In genomic region chr2:122148242-122148917, GRCm38 (mm10) we compare ENCODE assay signal across 8 mouse cellular contexts. TPM values are rescaled to one million over a fixed set of nuclear protein-coding genes. Genes with fewer than 3 reads are reported as not detected.
DNase-seq lines count a peak whose midpoint lies in the region; ATAC-seq and TF ChIP-seq lines count a peak whose summit lies in the region.
"Had no signal": no experiment of that assay in that cellular context is flagged by ENCODE, and none has a peak within 500 bp of the region (broad histone marks: within the 10 kb centered on the region; RNA-seq: fewer than 3 reads in every experiment).

No protein-coding gene starts in this region.

- 42% methylated on average over 18 of the region's 18 CpGs for WGBS in cerebellum, adult 2 months
- 33% methylated on average over 18 of the region's 18 CpGs for WGBS in hindbrain, embryonic 15.5 days

- no peak for ATAC-seq in hindbrain, embryonic 15.5 days (ENCODE audit: low FRiP score, low read depth)
- ATAC-seq in megakaryocyte progenitor cell, adult 5-6 weeks (replicated peaks; ENCODE audit: poor library complexity): peak; percentile 27

- peak overlapping the region; percentile 92 for H3K27ac ChIP-seq in MEL (ENCODE audit: control insufficient read depth, low read depth, low read length)
- no peak overlapping the region for H3K27ac ChIP-seq in cerebellum, adult 2 months (ENCODE audit: insufficient read depth, low read length)
- H3K27ac ChIP-seq in gastrocnemius, adult 2 months: peak overlapping the region; percentile 96
- peak overlapping the region; percentile 55; the same call in 1 of the 2 replicates for H3K27ac ChIP-seq in hindbrain, embryonic 15.5 days (replicated peaks)

- intact Hi-C loops in gastrocnemius, adult 2 months (cut with DNase I): loop anchor here (1.0 kb wide), 1 partner anchor 30 kb away; the partner anchor contains the start of gene Spg11
- intact Hi-C loops in left cerebral cortex, postnatal 25 days (cut with DNase I): no loop called here

- H3K4me1 ChIP-seq in MEL (ENCODE audit: control insufficient read depth in 1 of 2, insufficient read depth in 2 of 2, low read length in 2 of 2): peaks cover 11 to 26% of the 10 kb centered on the region in 2 experiments
- H3K4me1 ChIP-seq in cerebellum, adult 2 months (ENCODE audit: control insufficient read depth, insufficient read depth, low read length): no peaks in the 10 kb centered on the region
- H3K4me1 ChIP-seq in hindbrain, embryonic 15.5 days (replicated peaks): 0 out of 2 replicates have a peak, but pooled peaks cover 13% of the 10 kb centered on the region

- H3K9ac ChIP-seq in MEL (ENCODE audit: control insufficient read depth, low read depth, low read length, poor library complexity, severe bottlenecking): peak overlapping the region; percentile 95
- peak overlapping the region; percentile 65 for H3K9ac ChIP-seq in hindbrain, embryonic 15.5 days

- no peaks in the 10 kb centered on the region for H3K9me3 ChIP-seq in MEL (replicated peaks; ENCODE audit: insufficient read depth, low read length)
- no peaks in the 10 kb centered on the region for H3K9me3 ChIP-seq in hindbrain, embryonic 15.5 days

- TF ChIP-seq EP300 in MEL (IDR thresholded peaks at IDR 0.05; ENCODE audit: low read depth in 1 of 2, low read length in 2 of 2): peak in 1 of 2 experiments; percentile 25; a peak in 1 of 4 replicates

- no peak for TF ChIP-seq RAD21 in MEL (IDR thresholded peaks at IDR 0.05; ENCODE audit: low read depth, low read length)

- peak overlapping the region; percentile 91 for H3K4me2 ChIP-seq in hindbrain, embryonic 15.5 days

- H3K27me3 ChIP-seq in MEL (ENCODE audit: control insufficient read depth in 1 of 2, insufficient read depth in 2 of 2, low read length in 2 of 2): no peaks in the 10 kb centered on the region
- no peaks in the 10 kb centered on the region for H3K27me3 ChIP-seq in cerebellum, adult 2 months (ENCODE audit: control insufficient read depth, insufficient read depth, low read length)
- no peaks in the 10 kb centered on the region for H3K27me3 ChIP-seq in hindbrain, embryonic 15.5 days

- H3K4me3 ChIP-seq in MEL (ENCODE audit: control insufficient read depth in 1 of 2, insufficient read depth in 1 of 2, low read depth in 2 of 2, low read length in 2 of 2): peak overlapping the region; percentile 75 to 97
- peak overlapping the region; percentile 71 for H3K4me3 ChIP-seq in cerebellum, adult 2 months (replicated peaks; ENCODE audit: insufficient read depth, low read depth, low read length)
- H3K4me3 ChIP-seq in gastrocnemius, adult 2 months: peak overlapping the region; percentile 83
- H3K4me3 ChIP-seq in hindbrain, embryonic 15.5 days: peak overlapping the region; percentile 57

- peak in 1 of 2 experiments; percentile 40; a peak in 1 of 4 replicates for TF ChIP-seq POLR2A in MEL (IDR thresholded peaks at IDR 0.05; ENCODE audit: control insufficient read depth in 1 of 2, insufficient read depth in 1 of 2, low read depth in 1 of 2, low read length in 2 of 2, poor library complexity in 1 of 2)
- TF ChIP-seq POLR2A in cerebellum, adult 2 months (IDR thresholded peaks at IDR 0.05; ENCODE audit: borderline replicate concordance, insufficient read depth, low read length): no peak

- H3K36me3 ChIP-seq in MEL (ENCODE audit: control insufficient read depth in 1 of 2, insufficient read depth in 2 of 2, low read length in 2 of 2): peaks cover 3 to 28% of the 10 kb centered on the region in 2 experiments; a peak in 3 of 4 replicates
- no peaks in the 10 kb centered on the region for H3K36me3 ChIP-seq in hindbrain, embryonic 15.5 days

- H3K79me2 ChIP-seq in MEL (ENCODE audit: control insufficient read depth, insufficient read depth, low read length, poor library complexity): peaks cover 35% of the 10 kb centered on the region

- TF ChIP-seq CTCF in MEL (IDR thresholded peaks at IDR 0.05 in 2 of 3, conservative IDR thresholded peaks at IDR 0.05 in 1 of 3; ENCODE audit: control insufficient read depth in 1 of 3, insufficient read depth in 1 of 3, low read depth in 2 of 3, low read length in 3 of 3, poor library complexity in 1 of 3, severe bottlenecking in 1 of 3): no peak
- no peak for TF ChIP-seq CTCF in cerebellum, adult 2 months (IDR thresholded peaks at IDR 0.05; ENCODE audit: borderline replicate concordance, insufficient read depth, low read depth, low read length)
- TF ChIP-seq CTCF in gastrocnemius, adult 2 months (IDR thresholded peaks at IDR 0.05): no peak

- peak; percentile 92 for DNase-seq in MEL (ENCODE audit: low read depth, low spot score)
- peak; percentile 10 to 17 for DNase-seq in cerebellum, adult 2 months
- peak; percentile 72 for DNase-seq in gastrocnemius, adult 2 months
- peak; percentile 33 to 56 for DNase-seq in left cerebral cortex, postnatal 25 days (ENCODE audit: low spot score in 2 of 2)
- peak; percentile 72 for DNase-seq in skeletal muscle tissue, adult 2 months (ENCODE audit: low read depth, low spot score)

TF ChIP-seq in MEL, 35 proteins besides CTCF, POLR2A, EP300 and RAD21 (continues in another document):
- TF ChIP-seq MAX (IDR thresholded peaks at IDR 0.05; ENCODE audit: low read length) (no peak), CHD1 (IDR thresholded peaks at IDR 0.05; ENCODE audit: low read depth, low read length) (peak; percentile 86; the same call in 1 of the 2 replicates), MYC (IDR thresholded peaks at IDR 0.05; ENCODE audit: low read depth, low read length) (peak; percentile 41; the same call in 1 of the 2 replicates), GATA1 (IDR thresholded peaks at IDR 0.05; ENCODE audit: low read depth, low read length) (no peak), NRF1 (IDR thresholded peaks at IDR 0.05; ENCODE audit: insufficient read depth, low read depth, low read length, poor library complexity, severe bottlenecking) (no peak), HCFC1 (IDR thresholded peaks at IDR 0.05; ENCODE audit: low read depth, low read length) (peak; percentile 56), ELF1 (IDR thresholded peaks at IDR 0.05; ENCODE audit: low read depth, low read length) (peak; percentile 57; the same call in 1 of the 2 replicates), ETS1 (IDR thresholded peaks at IDR 0.05; ENCODE audit: low read depth, low read length) (peak; percentile 71), BHLHE40 (IDR thresholded peaks at IDR 0.05; ENCODE audit: borderline replicate concordance, low read depth, low read length) (no peak; the same call in 1 of the 2 replicates), SIN3A (IDR thresholded peaks at IDR 0.05; ENCODE audit: low read length) (peak; percentile 71), POLR2AphosphoS5 (IDR thresholded peaks at IDR 0.05; ENCODE audit: borderline replicate concordance, low read depth, low read length) (no peak)

RNA-seq across cellular contexts. Expression of gene B2m, which starts 0.9 kb away (rescaled TPM):
- total RNA-seq in MEL (2012; rRNA removed): 108 and 135 TPM in 2 replicates
- 1,000 to 10,000 TPM in 1 of 2 experiments, 100 to 1,000 TPM in 1; 229 to 1,161 TPM for polyA plus RNA-seq in MEL (2012; ENCODE audit: insufficient read depth in 1 of 2, insufficient read length in 2 of 2, low read depth in 1 of 2, low replicate concordance in 2 of 2, missing spikeins in 1 of 2)
- polyA plus RNA-seq in cerebellum, adult 2 months (2012; rRNA removed): 146 and 152 TPM in 2 replicates
- total RNA-seq in gastrocnemius, adult 2 months (2021): 10 to 100 TPM; 60.6 to 85.4 TPM
- 108 and 143 TPM in 2 replicates for polyA plus RNA-seq in hindbrain, embryonic 15.5 days (2015; fragmentation: Nextera tagmentation; extraction: Ambion mirVana)
- total RNA-seq in left cerebral cortex, postnatal 25 days (2021): 100 to 1,000 TPM; 104 to 107 TPM
- total RNA-seq in megakaryocyte progenitor cell, adult 5-6 weeks (2015): 3,812 and 4,089 TPM in 2 replicates
- 1,717 and 2,014 TPM in 2 replicates for total RNA-seq in megakaryocyte progenitor cell, adult 5-6 weeks (2017)

RNA-seq across cellular contexts. Expression of gene Trim69, which starts 12.1 kb away (rescaled TPM):
- not detected in 2 replicates for total RNA-seq in MEL (2012; rRNA removed)
- polyA plus RNA-seq in MEL (2012; ENCODE audit: insufficient read depth in 1 of 2, insufficient read length in 2 of 2, low read depth in 1 of 2, low replicate concordance in 2 of 2, missing spikeins in 1 of 2): under 1 TPM in 1 of 2 experiments, not detected in 1; 0.04 TPM
- not detected in 2 replicates for polyA plus RNA-seq in cerebellum, adult 2 months (2012; rRNA removed)
- not detected for total RNA-seq in gastrocnemius, adult 2 months (2021)
- not detected in 2 replicates for polyA plus RNA-seq in hindbrain, embryonic 15.5 days (2015; fragmentation: Nextera tagmentation; extraction: Ambion mirVana)
- not detected for total RNA-seq in left cerebral cortex, postnatal 25 days (2021)
- total RNA-seq in megakaryocyte progenitor cell, adult 5-6 weeks (2015): 0.46 TPM in 1 of 2 replicates, not detected in the other
- not detected in 2 replicates for total RNA-seq in megakaryocyte progenitor cell, adult 5-6 weeks (2017)
- total RNA-seq: gastrocnemius, postnatal 4 days had no signal

RNA-seq across cellular contexts. Expression of gene Spg11, which starts 30.2 kb away (rescaled TPM):
- 5.9 TPM in 2 replicates for total RNA-seq in MEL (2012; rRNA removed)
- 1 to 10 TPM in 1 of 2 experiments, not detected in 1; 6.9 TPM for polyA plus RNA-seq in MEL (2012; ENCODE audit: insufficient read depth in 1 of 2, insufficient read length in 2 of 2, low read depth in 1 of 2, low replicate concordance in 2 of 2, missing spikeins in 1 of 2)
- 9.8 and 10.7 TPM in 2 replicates for polyA plus RNA-seq in cerebellum, adult 2 months (2012; rRNA removed)
- 1 to 10 TPM; 5.7 to 6.3 TPM for total RNA-seq in gastrocnemius, adult 2 months (2021)
- polyA plus RNA-seq in hindbrain, embryonic 15.5 days (2015; fragmentation: Nextera tagmentation; extraction: Ambion mirVana): 6.8 and 8.2 TPM in 2 replicates
- total RNA-seq in left cerebral cortex, postnatal 25 days (2021): 10 to 100 TPM; 14.9 to 16.6 TPM
- 8.9 and 10.5 TPM in 2 replicates for total RNA-seq in megakaryocyte progenitor cell, adult 5-6 weeks (2015)
- 11.3 and 13.4 TPM in 2 replicates for total RNA-seq in megakaryocyte progenitor cell, adult 5-6 weeks (2017)

RNA-seq across cellular contexts. Expression of gene Patl2, which starts 37.6 kb away (rescaled TPM):
- total RNA-seq in MEL (2012; rRNA removed): 0.58 and 0.72 TPM in 2 replicates
- polyA plus RNA-seq in MEL (2012; ENCODE audit: insufficient read depth in 1 of 2, insufficient read length in 2 of 2, low read depth in 1 of 2, low replicate concordance in 2 of 2, missing spikeins in 1 of 2): under 1 TPM in 1 of 2 experiments, not detected in 1; 0.84 TPM
- 0.19 and 0.21 TPM in 2 replicates for polyA plus RNA-seq in cerebellum, adult 2 months (2012; rRNA removed)
- not detected for total RNA-seq in gastrocnemius, adult 2 months (2021)
- 0.07 TPM in 1 of 2 replicates, not detected in the other for polyA plus RNA-seq in hindbrain, embryonic 15.5 days (2015; fragmentation: Nextera tagmentation; extraction: Ambion mirVana)
- not detected for total RNA-seq in left cerebral cortex, postnatal 25 days (2021)
- 0.05 TPM in 1 of 2 replicates, not detected in the other for total RNA-seq in megakaryocyte progenitor cell, adult 5-6 weeks (2015)
- 0.07 TPM in 1 of 2 replicates, not detected in the other for total RNA-seq in megakaryocyte progenitor cell, adult 5-6 weeks (2017)
- total RNA-seq: gastrocnemius, postnatal 4 days had no signal

RNA-seq across cellular contexts. Expression of gene Terb2, which starts 37.7 kb away (rescaled TPM):
- not detected in 2 replicates for total RNA-seq in MEL (2012; rRNA removed)
- polyA plus RNA-seq in MEL (2012; ENCODE audit: insufficient read depth in 1 of 2, insufficient read length in 2 of 2, low read depth in 1 of 2, low replicate concordance in 2 of 2, missing spikeins in 1 of 2): not detected
- not detected in 2 replicates for polyA plus RNA-seq in cerebellum, adult 2 months (2012; rRNA removed)
- total RNA-seq in gastrocnemius, adult 2 months (2021): not detected
- polyA plus RNA-seq in hindbrain, embryonic 15.5 days (2015; fragmentation: Nextera tagmentation; extraction: Ambion mirVana): 0.09 TPM in 1 of 2 replicates, not detected in the other
- not detected for total RNA-seq in left cerebral cortex, postnatal 25 days (2021)
- total RNA-seq in megakaryocyte progenitor cell, adult 5-6 weeks (2015): not detected in 2 replicates
- total RNA-seq in megakaryocyte progenitor cell, adult 5-6 weeks (2017): not detected in 2 replicates
- total RNA-seq: gastrocnemius, postnatal 4 days had no signal

Comparison
In these comparisons a context has a peak if more than half of its experiments do, and no peak if none do; other contexts are left out.
1. DNase-seq: peak in every context shown above with its lines; median percentile 92 in MEL; 72 in gastrocnemius, adult 2 months; 72 in skeletal muscle tissue, adult 2 months; 44 in left cerebral cortex, postnatal 25 days; 14 in cerebellum, adult 2 months.
2. RNA of gene B2m, which starts 0.9 kb away (total RNA-seq): 1,717 to 4,089 TPM in megakaryocyte progenitor cell, adult 5-6 weeks; 108 to 135 TPM in MEL, 104 to 107 TPM in left cerebral cortex, postnatal 25 days and 60.6 to 85.4 TPM in gastrocnemius, adult 2 months; every median in the first group is over 10 times any median in the second.
3. Peak in every context shown above with its lines, with median percentiles within 50 percentile points of each other: H3K4me3 ChIP-seq.